Mouse (Mus musculus): ENCODE data around the gene Cela3b.
"Not testable (repeated sequence)": the region's sequence is repeated elsewhere in the genome, so short reads cannot be mapped to it uniquely, and the experiment has no call there.

Cela3b gene

GRCm38 (mm10) chr4:137417712-137418564, 12.4 kb downstream of the Cela3b start:
- no peak for DNase-seq (ENCODE audit: low spot score)

- no peak for DNase-seq (ENCODE audit: low spot score)
Measured at GRCm38 (mm10) chr4:137414936-137415335, 15.4 kb downstream of the Cela3b start.

GRCm38 (mm10) chr4:137412185-137412709, 18.1 kb downstream of the Cela3b start:
- DNase-seq (ENCODE audit: low spot score), result not testable (repeated sequence)

GRCm38 (mm10) chr4:137409691-137410090, 20.6 kb downstream of the Cela3b start, which contains the start of gene Cela3a:
TSS of gene Cela3a (minus strand) at chr4:137409791.
- DNase-seq (ENCODE audit: low spot score), result no peak

GRCm38 (mm10) chr4:137405571-137405970, 24.8 kb downstream of the Cela3b start:
- no peak for DNase-seq (ENCODE audit: low spot score)

GRCm38 (mm10) chr4:137396641-137397525, 33.5 kb downstream of the Cela3b start:
- no peak for DNase-seq (ENCODE audit: low spot score)

- no peak for DNase-seq (ENCODE audit: low spot score)
Measured at GRCm38 (mm10) chr4:137393378-137394135, 36.8 kb downstream of the Cela3b start.

GRCm38 (mm10) chr4:137392874-137393273, 37.5 kb downstream of the Cela3b start:
- no peak for DNase-seq (ENCODE audit: low spot score)

- DNase-seq (ENCODE audit: low spot score), result no peak
Measured at GRCm38 (mm10) chr4:137391287-137391686, 39.1 kb downstream of the Cela3b start.

GRCm38 (mm10) chr4:137390196-137390595, 40.1 kb downstream of the Cela3b start:
- no peak for DNase-seq (ENCODE audit: low spot score)

GRCm38 (mm10) chr4:137388983-137389382, 41.4 kb downstream of the Cela3b start:
- no peak for DNase-seq (ENCODE audit: low spot score)

GRCm38 (mm10) chr4:137388059-137388794, 42.1 kb downstream of the Cela3b start:
- DNase-seq (ENCODE audit: low spot score), result peak; percentile 84

GRCm38 (mm10) chr4:137387482-137388058, 42.8 kb downstream of the Cela3b start:
- DNase-seq (ENCODE audit: low spot score), result no peak

- DNase-seq (ENCODE audit: low spot score), result no peak
Measured at GRCm38 (mm10) chr4:137380702-137381605, 49.4 kb downstream of the Cela3b start.

GRCm38 (mm10) chr4:137379713-137380255, 50.6 kb downstream of the Cela3b start:
- DNase-seq (ENCODE audit: low spot score), result no peak

GRCm38 (mm10) chr4:137379085-137379484, 51.3 kb downstream of the Cela3b start:
- no peak for DNase-seq (ENCODE audit: low spot score)

GRCm38 (mm10) chr4:137377526-137378304, 52.6 kb downstream of the Cela3b start:
- DNase-seq (ENCODE audit: low spot score), result no peak

- DNase-seq (ENCODE audit: low spot score), result no peak
Measured at GRCm38 (mm10) chr4:137376778-137377177, 53.6 kb downstream of the Cela3b start.

Measured in layer of hippocampus, adult 11-12 months (tissue).